Comparison of ENCODE assay signal across 8 mouse cellular contexts in genomic region chr7:127903971-127904796, GRCm38 (mm10). TPM values are rescaled to one million over a fixed set of nuclear protein-coding genes. Genes with fewer than 3 reads are reported as not detected.
DNase-seq lines count a peak whose midpoint lies in the region; ATAC-seq and TF ChIP-seq lines count a peak whose summit lies in the region.

Gene Bckdk, plus strand, starts transcription at chr7:127904082.

- peak within 1 kb of the TSS; percentile 87 for H3K4me2 ChIP-seq in forebrain, embryonic 15.5 days (replicated peaks)

- no peaks in the 10 kb centered on the region for H3K9me3 ChIP-seq in forebrain, embryonic 15.5 days

- peaks cover 31% of the 10 kb centered on the region for H3K36me3 ChIP-seq in forebrain, embryonic 15.5 days
- H3K36me3 ChIP-seq in thymus, adult 2 months (ENCODE audit: control insufficient read depth, insufficient read depth, low read length): peaks cover 15% of the 10 kb centered on the region; the same call in 1 of the 2 replicates

- H3K27me3 ChIP-seq in forebrain, embryonic 15.5 days: no peaks in the 10 kb centered on the region
- H3K27me3 ChIP-seq in thymus, adult 2 months (ENCODE audit: control insufficient read depth, insufficient read depth, low read length): no peaks in the 10 kb centered on the region

- 7% methylated on average over 38 of the region's 38 CpGs for WGBS in forebrain, embryonic 15.5 days
- WGBS in lung, adult 2 months: 5% methylated on average over 38 of the region's 38 CpGs
- 4% methylated on average over 38 of the region's 38 CpGs for WGBS in olfactory bulb, adult 2 months
- 7% methylated on average over 38 of the region's 38 CpGs for WGBS in thymus, adult 2 months

- peak; percentile 88 for DNase-seq in ES-CJ7 (ENCODE audit: low read depth, low spot score)
- peak; percentile 73 for DNase-seq in cerebellum, adult 11 months
- peak; percentile 62 for DNase-seq in heart, postnatal 25 days (ENCODE audit: low spot score)
- peak; percentile 71 to 83 for DNase-seq in layer of hippocampus, adult 18-20 months (ENCODE audit: low spot score in 2 of 2)
- peak; percentile 70 for DNase-seq in lung, adult 2 months
- DNase-seq in thymus, adult 2 months: peak; percentile 74

- peak; percentile 78; the same call in 1 of the 2 replicates for TF ChIP-seq POLR2A in lung, adult 2 months (IDR thresholded peaks at IDR 0.05; ENCODE audit: borderline replicate concordance, extremely low read depth, low read depth, low read length)
- peak; percentile 79 for TF ChIP-seq POLR2A in olfactory bulb, adult 2 months (IDR thresholded peaks at IDR 0.05; ENCODE audit: insufficient read depth, low read depth, low read length)
- peak; percentile 40; the same call in 1 of the 2 replicates for TF ChIP-seq POLR2A in thymus, adult 2 months (IDR thresholded peaks at IDR 0.05; ENCODE audit: control insufficient read depth, extremely low read depth, insufficient read depth, low read length, poor library complexity)

- intact Hi-C loops in heart, postnatal 25 days (cut with DNase I): no loop called here

- peak within 1 kb of the TSS; percentile 91 for H3K9ac ChIP-seq in forebrain, embryonic 15.5 days (replicated peaks)

- H3K4me1 ChIP-seq in forebrain, embryonic 15.5 days: peaks cover 13% of the 10 kb centered on the region
- peaks cover 3% of the 10 kb centered on the region; the same call in 1 of the 2 replicates for H3K4me1 ChIP-seq in lung, adult 2 months (ENCODE audit: control insufficient read depth, insufficient read depth, low read length)
- peaks cover 12% of the 10 kb centered on the region for H3K4me1 ChIP-seq in olfactory bulb, adult 2 months (ENCODE audit: control insufficient read depth, insufficient read depth, low read length)
- H3K4me1 ChIP-seq in thymus, adult 2 months (replicated peaks; ENCODE audit: control insufficient read depth, insufficient read depth, low read length): peaks cover 23% of the 10 kb centered on the region

- H3K27ac ChIP-seq in forebrain, embryonic 15.5 days (replicated peaks): peak within 1 kb of the TSS; percentile 85
- peak within 1 kb of the TSS; percentile 97 for H3K27ac ChIP-seq in olfactory bulb, adult 2 months (ENCODE audit: insufficient read depth, low read depth, low read length)
- no peak within 1 kb of the TSS for H3K27ac ChIP-seq in thymus, adult 2 months (ENCODE audit: control insufficient read depth, insufficient read depth, low read length)

- no peak for TF ChIP-seq CTCF in lung, adult 2 months (IDR thresholded peaks at IDR 0.05; ENCODE audit: insufficient read depth, low read length)
- no peak for TF ChIP-seq CTCF in olfactory bulb, adult 2 months (IDR thresholded peaks at IDR 0.05; ENCODE audit: insufficient read depth, low read depth, low read length)
- 0 out of 2 replicates have a peak, but pooled peaks have one; percentile 16 for TF ChIP-seq CTCF in thymus, adult 2 months (IDR thresholded peaks at IDR 0.05; ENCODE audit: borderline replicate concordance, control insufficient read depth, extremely low read depth, insufficient read depth, low read length, poor library complexity)

- peak; percentile 95 for ATAC-seq in forebrain, embryonic 15.5 days (replicated peaks)

- H3K4me3 ChIP-seq in forebrain, embryonic 15.5 days: peak within 1 kb of the TSS; percentile 89
- peak within 1 kb of the TSS; percentile 98 for H3K4me3 ChIP-seq in lung, adult 2 months (replicated peaks; ENCODE audit: extremely low read depth, low read depth, low read length)
- H3K4me3 ChIP-seq in olfactory bulb, adult 2 months (ENCODE audit: insufficient read depth, low read depth, low read length): peak within 1 kb of the TSS; percentile 91
- peak within 1 kb of the TSS; percentile 61 for H3K4me3 ChIP-seq in thymus, adult 2 months (ENCODE audit: control insufficient read depth, insufficient read depth, low read length)

RNA-seq across cellular contexts. Expression of gene Bckdk, which starts in this region (rescaled TPM):
- 81.7 and 84.3 TPM in 2 replicates for polyA plus RNA-seq in forebrain, embryonic 15.5 days (2015; fragmentation: Nextera tagmentation; extraction: Ambion mirVana)
- total RNA-seq in heart, postnatal 25 days (2021): 100 to 1,000 TPM in 1 of 2 experiments, 10 to 100 TPM in 1; 98.8 to 104 TPM
- 10 to 100 TPM; 41.4 to 42.4 TPM for total RNA-seq in layer of hippocampus, adult 18-20 months (2021)
- 72.7 and 94.7 TPM in 2 replicates for polyA plus RNA-seq in lung, adult 2 months (2012; rRNA removed)
- polyA plus RNA-seq in olfactory bulb, adult 2 months (2012; ENCODE audit: insufficient read depth, insufficient read length, low replicate concordance, missing spikeins): not detected in 2 replicates
- 94.9 and 103 TPM in 2 replicates for polyA plus RNA-seq in thymus, adult 2 months (2012; rRNA removed)

Comparison
In these comparisons a context has a peak if more than half of its experiments do, and no peak if none do; other contexts are left out.
1. RNA of gene Bckdk (polyA plus RNA-seq): 94.9 to 103 TPM in thymus, adult 2 months, 72.7 to 94.7 TPM in lung, adult 2 months and 81.7 to 84.3 TPM in forebrain, embryonic 15.5 days; not detected in olfactory bulb, adult 2 months; every median in the first group is over 10 times any median in the second.
2. Peak in every context shown above with its lines, with median percentiles within 50 percentile points of each other: DNase-seq, H3K4me3 ChIP-seq and POLR2A ChIP-seq.